Mouse (Mus musculus) ovary, adult 18-20 months (tissue): Measurements from ENCODE around the gene Cdk14.

Experiments
- DNase-seq: peaks from one replicate; pipeline ENCODE4 v3.0.0; 2022; ENCODE audit warnings: low spot score, mixed read lengths

Gene Cdk14

DNA sequence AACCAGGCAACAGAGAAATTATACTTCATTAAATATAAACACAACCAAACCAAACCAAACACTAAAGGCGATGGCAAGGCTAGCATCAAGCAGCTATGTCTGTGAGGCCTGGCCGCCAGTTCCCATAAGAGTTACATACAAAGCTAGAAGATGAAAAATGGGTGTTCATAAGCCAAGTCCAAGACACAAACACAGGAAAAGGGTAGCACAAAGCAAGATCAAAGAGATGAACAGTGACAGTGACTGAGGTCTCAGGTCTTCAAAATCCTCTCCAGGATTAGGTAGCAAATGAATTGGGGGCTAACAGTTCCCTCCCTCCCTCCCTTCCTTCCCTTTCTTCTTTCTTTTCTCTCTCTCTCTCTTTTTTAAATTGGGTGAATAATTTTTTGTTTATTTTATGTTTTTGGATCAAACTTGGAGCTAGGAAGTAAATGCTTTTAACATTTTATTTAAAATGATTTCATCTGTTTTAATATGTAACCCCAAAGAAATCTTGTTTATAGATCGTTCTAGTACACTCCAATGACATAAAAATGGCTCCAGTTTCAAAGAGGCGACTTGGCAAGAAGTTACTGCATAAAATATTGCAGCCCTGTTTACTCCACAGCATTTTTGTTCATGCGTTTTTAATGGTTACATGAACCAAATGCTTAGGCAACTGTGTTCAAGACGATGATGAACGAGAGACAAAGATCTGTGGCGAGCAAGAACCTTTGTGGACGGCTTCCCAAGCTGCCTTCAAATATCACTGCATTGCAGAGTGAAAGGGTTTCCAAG, 568.0 kb downstream of the Cdk14 start:
- DNase-seq: no peak

DNA sequence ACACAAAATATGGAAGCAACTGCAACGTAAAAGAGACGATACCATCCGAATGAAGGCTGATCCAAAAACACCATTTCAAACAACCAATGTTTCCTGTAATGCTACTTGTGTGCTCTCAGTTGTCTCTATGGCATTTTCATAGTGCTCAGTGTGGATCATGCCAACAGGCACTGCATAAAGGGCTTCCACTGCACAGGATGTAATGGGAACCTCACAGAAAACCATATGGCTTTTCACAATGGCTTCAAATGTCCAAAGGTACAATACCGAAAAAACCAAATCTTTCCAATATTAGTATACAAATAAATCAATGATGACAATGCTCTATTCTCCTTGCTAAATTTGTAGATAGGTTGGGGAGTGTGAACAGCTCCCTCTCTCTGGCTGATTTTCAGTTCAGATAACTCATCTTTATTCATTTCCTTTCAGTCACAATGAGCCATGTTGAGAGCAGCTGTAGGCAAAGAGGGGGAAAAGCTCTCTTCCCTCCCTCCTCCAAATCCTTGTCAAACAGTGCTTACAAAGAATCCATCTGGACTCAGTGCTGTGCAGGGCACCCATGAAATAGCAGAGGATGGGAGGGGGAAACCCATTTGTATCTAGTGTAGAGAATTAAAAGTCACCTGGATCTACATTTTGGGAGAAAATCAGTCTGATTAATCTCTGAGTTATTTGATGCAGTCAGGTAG, 568.7 kb downstream of the Cdk14 start:
- no peak for DNase-seq

DNA sequence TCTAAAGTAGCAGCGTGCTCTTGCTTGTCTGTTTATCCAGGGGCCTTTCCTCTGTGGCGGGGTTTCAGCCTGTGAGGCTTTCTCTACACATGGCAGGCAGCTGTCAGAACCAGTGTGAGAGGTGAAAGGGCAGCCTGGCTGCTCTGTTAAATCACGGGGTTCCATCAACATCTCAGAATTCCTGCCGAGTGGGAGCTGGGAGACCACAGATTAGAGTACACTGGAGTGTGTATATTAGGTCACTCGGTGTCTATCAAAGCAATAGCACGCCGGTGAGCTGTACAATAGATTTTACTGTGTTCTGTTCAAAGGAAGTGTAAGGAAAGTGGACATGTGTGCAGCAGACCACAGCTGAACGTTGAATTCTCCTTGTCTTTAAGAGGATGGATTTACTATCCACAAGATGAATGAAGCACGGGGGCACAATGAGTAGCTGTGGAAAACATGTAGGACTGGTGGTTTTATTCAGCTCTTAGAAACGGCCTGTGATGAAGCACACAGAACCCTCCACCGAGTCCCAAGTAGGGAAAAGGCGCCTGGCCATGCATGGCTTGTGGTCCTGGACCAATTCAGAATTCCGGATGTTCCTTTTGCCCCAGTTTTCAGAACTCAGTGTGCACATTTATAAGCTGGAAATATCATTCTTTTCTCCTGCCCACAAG, 585.2 kb downstream of the Cdk14 start:
- no peak for DNase-seq

DNA sequence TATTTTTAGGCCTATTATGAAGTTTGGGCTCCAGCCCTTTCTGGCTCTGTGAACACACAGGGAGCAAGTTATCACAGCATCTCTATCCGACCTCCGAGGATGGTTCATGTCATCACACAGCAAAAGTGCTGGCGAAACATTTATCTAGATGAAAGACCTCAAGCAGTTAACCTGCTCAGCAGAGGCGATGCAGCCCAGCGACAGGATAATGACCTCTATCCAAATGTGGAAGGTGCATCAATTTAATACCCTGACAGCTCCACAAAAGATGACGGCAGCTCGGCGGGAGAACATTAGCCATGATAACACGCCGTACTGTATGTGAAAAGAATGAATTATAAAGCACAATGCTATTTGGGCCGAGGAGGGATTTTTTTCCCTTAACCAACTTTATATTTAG, 586.2 kb downstream of the Cdk14 start:
- no peak for DNase-seq

DNA sequence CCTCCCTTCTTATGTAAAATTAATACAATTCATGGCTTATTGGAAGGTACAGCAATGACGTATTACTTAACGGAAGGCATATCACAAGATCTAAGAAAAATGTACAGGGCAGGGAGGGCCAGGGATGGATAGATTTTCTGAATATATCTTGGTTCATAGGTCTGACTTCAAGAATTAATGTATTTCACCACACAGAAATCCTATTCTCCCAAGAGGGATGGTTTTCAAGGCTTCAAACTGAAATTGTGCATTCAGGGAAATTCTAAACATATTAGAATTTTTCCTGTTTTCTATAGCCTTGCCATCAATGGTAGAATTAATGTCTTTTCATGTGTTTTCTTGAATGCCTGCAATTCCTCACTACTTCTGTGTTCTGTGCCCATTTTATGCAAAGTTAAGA, 593.2 kb downstream of the Cdk14 start:
- DNase-seq: no peak

DNA sequence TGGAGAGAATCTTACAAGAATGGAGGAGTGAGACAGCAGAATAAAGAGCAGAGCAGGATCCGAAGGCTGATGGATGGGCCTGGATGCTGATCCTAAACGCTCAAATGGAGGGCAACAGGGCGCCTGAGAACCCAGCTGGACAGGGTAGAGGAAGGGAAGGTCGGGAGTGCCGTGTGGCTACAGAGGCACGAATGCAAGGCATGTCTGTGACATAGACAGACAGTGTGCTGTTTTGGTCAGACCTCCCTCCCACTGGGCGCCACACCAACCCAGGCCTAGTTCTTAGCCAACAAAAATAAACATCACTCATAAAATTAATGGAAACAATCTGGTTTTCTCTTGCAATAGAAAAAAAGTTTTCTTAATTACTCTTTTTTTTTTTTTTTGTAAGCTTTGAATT, 594.2 kb downstream of the Cdk14 start:
- DNase-seq: no peak

DNA sequence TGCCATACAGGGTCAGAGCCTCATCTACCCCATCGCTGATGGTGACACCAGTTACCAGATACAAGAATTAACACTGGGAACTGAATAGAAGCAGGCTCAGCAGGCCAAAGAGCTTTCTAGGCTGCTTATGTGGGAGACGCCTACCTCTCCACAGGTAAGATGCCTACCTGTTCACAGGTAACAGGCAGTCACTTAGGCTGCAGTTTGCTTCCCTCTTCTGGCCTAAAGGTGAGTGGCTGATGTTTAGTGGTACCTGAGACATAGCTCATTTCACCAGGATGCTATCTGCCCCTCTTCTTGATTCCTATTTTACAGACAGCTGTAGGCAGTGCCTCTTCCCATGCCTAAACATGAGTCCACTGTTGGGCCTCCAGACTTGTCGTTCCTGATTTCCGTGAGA, 595.0 kb downstream of the Cdk14 start:
- DNase-seq: no peak

DNA sequence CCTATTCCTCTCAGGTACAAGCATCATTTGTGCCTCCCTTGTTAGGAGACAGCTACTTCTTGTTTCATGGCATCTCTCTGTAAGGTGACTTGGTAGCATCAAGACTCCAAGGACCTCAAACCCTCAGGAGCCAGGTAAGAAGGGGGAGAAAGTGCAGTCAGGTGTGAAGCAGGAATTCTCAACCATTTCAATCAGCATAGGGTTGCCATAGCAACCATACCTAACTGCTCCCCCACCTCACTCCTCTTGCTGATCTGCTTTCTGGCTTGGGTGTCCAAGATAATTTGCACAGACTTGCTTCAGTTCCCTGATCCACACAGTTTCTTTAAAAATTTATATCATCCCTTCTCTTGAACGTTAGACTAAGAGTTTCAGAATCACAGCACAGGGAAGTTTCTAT, 595.9 kb downstream of the Cdk14 start:
- DNase-seq: no peak

DNA sequence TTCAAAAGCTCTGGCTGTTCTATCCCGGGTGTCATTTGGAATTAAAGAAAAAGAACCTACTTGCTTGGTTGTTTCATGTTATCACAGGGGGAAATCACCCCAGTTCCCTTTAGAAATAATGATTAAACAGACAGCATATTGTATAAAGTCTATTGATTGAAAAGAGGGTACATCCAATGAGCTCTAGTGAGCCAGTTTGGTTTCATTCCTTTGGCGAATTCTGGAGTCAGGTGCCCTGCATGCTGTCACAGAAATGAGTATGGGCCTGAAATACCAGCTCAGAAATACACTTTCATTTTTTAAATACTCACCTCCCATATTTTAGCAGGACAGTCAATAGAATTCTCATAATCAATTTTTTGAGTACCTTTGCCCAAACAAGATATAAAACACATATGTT, 598.1 kb downstream of the Cdk14 start:
- DNase-seq: no peak

DNA sequence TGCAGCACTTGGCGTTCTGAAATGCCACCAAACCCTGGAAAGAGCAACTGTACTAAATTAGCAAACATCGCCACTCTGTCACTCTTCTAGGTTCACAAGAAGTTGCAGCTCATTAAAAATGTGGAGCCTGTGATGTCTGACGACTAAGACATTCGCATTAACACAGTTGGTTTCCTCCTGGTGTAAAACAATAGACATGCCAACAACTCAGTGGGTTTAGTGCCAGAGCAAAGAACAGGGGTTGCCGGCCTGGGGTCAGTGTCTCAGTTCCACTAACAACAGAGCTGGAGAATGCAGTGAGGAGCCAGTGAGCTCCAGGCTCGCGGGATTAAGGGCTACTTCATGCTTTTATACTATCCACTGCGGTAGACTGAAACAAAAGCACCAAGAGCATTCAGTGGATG, 598.7 kb downstream of the Cdk14 start:
- DNase-seq: no peak

DNA sequence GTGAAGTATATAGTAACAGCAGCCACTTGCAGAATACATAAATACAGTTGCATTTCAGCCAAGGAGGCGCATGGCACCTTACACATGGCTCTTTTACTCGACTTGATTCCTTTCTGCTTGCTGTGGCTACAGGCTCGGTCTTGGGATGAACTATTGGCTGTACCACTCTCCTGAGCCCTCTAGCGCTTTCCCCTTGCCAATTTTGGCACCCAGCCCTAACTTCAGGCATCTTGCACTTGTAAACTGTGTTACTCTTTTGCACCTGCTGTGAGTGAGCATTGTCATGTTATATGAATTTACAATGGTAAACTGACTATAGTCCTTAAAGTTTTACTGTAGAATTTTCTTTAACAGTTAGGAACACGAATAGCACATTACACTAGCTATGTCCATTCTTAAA, 603.1 kb downstream of the Cdk14 start:
- no peak for DNase-seq

DNA sequence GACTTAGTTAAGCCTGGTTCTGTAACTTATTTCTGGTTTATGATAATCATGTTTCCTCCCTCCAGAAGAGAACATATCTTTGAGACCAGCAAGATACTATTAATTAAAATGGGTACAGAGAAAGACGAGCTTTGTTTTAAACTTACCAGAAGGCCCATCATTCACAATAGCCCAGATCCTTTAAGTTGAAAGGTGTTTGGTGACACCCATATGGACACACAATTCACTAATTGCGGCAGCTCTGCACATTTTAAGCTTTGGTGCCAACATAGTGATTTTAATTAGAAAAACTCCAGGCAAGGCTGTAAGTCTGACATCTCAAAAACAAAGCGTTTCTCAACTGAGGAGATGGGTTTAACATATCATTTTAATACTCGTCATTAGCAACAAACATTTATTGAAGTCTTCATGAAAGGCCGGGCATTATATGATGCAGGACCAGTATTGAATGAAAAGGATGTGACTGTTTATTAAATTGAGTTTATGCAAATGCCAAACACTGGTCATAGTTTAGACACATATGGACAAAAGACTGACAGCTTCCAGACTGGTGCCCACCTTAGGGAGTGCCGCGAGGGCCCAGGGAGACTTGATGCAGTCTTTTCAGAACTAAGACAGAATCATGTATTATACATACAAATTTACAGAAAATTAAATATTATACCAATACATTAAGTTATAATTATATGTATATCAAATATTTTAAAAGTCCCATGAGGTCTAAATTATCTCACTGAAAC, 605.5 kb downstream of the Cdk14 start:
- DNase-seq: no peak

DNA sequence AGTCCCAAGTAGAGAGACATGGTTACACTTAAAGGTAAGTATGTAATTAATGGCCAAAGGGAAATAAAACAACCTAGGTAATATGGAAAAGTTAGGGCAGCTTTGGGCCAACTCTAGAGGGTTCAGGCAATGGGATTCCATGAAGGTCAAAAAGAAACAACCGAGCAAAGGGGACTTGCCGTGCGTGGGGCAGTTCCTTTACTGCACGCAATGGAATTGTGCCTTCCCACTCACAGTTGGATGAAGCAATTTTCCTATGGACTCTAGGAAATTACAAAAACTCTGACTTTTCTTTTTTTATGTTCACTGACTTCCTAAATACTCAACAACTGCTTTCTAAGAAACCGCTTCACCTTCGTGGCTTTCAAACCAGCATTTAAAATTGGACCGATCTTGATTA, 606.8 kb downstream of the Cdk14 start:
- no peak for DNase-seq

DNA sequence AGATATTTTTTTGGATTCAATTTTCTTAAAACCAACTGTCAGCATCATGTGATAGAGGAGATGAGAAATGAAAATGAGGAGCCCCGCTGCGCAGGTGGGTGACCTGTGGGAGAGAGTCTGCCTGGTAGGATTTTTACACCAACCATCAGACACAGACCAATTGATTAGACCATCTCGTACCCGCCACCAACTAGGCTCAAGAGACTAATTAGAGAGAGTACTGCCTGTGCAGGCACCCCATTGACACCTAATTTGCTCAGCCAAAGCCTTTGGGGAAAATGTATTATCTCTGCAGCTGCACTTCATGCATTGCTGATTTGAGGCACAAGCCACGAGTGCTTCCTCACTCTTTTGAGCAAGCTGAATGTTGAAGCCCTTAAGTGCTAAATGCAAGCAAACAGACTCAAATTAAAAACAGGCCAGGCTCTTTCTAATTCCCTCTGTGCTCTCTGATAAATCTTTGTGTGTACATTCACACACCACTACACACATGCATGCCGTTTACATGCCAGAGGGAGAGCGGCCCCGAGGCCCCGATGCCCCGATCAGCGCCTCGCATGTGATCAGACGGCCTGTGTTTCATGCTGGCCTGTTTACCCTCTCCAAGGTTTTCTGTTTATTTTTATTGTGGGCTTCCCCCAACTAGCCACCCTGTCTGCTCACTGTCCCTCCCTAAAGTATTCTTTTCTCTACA, 607.9 kb downstream of the Cdk14 start:
- DNase-seq: no peak

DNA sequence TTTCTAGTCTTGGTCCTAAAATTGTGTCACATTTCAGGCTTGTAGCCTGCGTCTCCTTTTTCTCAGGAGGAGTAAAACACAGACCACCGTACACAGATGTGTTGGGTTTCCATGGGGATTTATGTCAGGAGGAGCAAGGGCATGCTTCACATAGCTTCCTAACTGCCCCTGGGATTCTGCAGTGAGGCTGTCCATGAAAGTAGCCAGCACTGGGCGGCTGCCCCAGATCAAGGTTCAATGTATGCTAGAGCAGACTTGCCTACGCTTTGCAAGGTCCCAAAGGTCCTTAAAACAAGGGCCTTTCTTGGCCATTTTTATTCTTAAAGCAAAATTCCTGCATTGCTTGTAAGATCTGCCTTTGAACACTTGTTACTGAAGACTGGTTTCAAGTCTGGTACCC, 614.9 kb downstream of the Cdk14 start:
- no peak for DNase-seq

DNA sequence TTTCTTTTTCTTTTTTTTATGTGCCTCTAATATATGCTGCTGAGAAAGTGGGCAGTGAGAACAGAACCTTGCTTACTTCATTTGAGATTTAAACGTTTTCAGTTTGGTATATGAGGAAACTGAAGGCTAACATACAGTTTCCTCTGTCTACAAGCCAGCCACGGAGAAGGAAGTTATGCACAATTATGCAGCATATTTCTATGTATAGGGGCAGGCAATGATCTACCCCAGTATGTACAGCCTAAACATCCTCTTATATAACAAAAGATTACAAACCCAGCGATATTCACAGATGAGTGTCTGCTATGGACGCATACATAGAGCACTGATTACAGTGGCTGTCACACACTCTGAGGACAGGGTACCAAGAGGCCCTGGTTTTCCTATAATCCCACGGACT, 616.4 kb downstream of the Cdk14 start:
- no peak for DNase-seq

DNA sequence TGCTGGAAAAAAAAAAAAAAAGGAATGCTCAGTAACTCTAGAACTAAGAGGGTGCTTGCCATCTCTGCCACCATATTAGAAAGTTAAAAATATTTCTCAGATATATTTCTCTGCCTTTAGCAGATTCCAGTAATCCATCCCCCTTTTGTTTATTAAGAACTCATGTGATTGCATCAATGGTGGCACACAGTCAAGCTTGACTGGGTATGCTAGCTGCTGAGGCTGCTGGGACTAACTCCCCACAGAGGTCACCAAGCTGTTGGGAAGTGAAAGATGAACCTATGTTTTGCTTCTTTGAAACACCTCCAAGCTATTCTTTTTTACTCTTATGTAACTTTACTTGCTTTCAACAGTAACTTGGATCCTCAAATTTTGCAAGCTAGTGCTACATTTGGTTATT, 618.1 kb downstream of the Cdk14 start:
- DNase-seq: no peak

DNA sequence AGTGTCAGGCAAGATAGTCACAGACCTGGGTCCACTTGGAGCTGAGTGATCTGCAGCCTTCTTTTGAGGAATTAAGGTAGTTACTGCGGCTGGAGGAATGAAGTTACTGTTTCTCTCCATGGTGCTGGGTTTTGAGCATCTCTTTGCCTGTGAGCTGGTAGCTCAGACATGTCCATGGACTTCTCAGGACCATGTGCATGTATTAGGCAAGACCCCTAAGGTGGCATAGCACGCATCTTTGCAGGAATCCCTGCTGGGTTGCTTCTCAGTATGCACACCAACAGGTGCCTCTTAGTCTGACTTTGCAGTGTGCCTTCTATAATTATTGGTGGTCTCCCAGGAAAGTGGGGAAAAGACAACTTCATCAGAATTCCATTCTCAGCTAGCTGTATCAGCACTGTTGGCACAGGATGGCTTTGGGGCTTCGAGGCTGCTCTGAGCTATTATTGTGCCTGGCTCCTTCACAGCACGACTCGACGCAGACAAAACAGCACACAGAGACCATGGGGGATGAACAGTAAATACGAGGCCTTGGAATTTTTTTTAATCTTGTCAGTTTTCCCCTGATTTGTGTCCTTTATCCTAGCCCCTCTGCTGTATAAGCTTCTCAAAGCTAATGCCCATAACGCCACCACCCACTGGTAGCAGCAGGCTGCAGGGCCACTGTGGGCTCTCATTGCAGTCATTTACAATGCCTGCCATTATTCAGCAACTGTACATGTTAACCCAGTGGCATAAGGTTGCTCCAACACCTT, 618.8 kb downstream of the Cdk14 start:
- DNase-seq: no peak

DNA sequence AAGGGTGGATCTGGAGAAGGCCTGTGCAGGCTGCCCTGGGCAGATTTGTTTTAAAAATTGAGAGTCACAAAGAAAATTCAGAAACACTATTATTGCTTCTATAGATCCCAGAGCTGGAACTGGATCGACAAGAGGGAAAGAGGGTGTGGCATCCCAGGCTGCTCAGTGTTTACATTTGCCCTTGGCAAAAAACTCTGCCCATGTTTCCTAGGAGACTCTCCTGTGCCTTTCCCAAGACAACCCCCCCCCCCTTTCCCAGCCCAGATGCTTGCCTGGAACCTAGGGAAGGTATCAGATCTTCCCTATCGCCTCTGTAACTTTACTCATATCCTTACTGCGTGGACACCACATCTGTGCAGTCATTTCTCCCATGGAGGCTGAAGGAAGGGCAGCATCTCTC, 628.9 kb downstream of the Cdk14 start:
- DNase-seq: no peak

DNA sequence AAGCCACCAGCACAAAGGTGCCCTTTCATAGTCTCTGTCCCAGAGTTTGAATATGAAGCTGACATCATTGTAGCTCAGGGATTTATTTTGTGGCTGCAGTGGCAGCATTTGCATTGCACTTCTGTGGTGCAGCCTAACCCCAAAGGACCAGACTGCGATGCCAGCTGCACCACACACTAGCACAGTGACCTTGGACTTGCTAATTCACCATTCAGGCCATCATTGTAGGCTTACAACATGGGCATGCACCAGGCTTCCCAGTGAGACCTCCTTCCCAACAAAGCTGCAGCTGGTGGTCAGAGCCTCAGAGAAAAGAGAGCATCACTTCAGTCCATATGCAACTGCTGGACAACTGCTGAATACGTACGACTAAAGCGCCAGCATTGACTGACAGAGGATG, 629.8 kb downstream of the Cdk14 start:
- no peak for DNase-seq

DNA sequence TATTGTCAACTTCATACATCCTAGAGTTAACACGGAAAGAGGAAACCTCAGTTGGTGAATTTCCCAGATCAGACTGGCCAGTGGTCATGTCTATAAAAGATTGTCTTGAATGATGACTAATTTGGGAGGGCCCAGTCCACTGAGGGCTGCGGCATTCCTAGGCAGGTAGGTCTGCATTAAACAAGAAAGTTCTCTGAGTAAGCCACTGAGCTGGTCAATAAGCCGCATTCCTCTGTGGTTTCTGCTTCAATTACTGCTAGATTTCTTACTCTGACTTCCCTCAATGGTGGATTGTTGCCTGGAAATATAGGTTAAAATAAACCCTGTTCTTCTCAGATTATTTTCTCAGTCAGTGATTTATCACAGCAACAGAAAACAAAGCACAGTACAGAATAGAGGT, 631.6 kb downstream of the Cdk14 start:
- no peak for DNase-seq
